Mouse (Mus musculus) c-Kit-positive CD71-negative TER-119-negative erythroid progenitor cells, embryonic 14.5 days (primary cell): ENCODE results near the gene Atp5c1.

Experiments used
- DNase-seq: peaks from one replicate; pipeline ENCODE4 v3.0.0-alpha.2; 2013; ENCODE audit warnings: low read depth

Gene Atp5c1

DNA sequence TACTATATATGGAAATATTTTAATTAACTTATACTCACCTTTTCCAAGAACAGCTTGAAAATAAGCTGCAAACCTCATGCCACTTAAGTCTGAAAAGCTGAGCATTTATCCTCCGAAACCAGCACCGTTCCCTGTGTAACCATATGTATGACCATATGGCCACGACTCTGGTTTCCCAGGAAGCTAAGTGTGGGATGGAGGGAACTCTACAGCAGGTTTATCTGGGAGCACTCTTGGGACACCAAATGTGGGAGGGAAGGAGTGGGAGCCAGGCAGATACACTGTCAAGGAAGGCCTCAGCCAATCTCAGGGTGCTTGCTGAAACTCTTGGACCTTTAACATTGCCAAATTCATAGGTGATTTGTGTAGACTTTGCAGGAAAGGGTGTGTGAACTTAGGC is 29.4 kb downstream of the Atp5c1 start:
- no peak for DNase-seq

DNA sequence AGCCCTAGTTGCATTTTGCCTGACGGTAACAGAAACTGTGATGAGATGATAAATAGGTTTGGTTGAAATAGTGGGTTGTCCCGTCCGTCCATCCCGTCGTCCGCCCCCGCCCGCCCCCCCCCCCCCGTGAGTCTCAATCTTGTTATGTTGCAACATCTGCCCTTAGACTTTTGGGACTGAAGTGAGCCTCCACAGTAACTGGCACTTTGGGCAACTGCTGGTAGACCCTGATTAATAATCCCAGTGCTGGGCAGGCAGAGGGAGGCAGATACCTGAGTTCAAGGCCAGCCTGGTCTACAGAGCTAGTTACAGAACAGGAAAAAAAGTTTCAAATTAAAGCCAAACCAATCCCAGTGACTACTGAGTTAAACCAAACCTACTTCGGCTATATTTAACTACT is 30.9 kb downstream of the Atp5c1 start:
- no peak for DNase-seq

- DNase-seq: peak; percentile 89
Observed at GRCm38 (mm10) chr2:10048461-10048860, 31.8 kb downstream of the Atp5c1 start, which contains the start of gene Taf3. Gene Taf3 (minus strand): TSS chr2:10048596.

DNA sequence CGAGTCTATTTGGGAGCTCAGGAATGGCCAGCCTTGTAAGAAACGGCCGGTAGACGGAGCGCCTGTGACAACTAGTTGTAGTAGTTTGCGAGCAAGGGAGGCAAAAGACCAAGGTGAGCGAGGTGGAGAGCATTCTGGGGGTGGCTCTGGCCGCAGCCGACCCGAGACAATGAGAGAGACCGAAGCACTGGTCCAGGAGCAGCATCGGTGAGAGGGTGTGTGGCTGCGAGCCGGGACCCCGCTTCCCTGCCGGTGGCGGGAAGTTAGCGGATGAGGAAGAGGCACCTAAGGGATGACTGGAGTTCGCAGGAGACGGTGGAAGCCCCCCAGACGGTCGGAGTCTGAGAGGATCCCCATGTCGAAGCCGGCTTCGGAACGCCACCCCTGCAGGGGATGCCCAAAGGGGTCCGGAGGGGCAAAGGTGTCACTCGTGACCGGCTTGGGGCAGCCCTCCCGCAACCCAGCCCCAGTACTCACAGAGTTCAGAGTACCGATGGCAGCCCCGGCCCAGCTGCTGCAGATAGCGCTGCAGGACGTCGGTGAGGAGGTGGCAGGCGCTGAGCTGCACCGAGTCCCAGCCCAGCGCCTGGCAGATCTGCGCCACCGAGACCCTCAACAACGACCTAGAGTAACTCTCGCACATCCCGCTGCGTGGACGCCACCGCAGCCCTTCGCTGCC is 32.4 kb downstream of the Atp5c1 start:
- DNase-seq: no peak

- no peak for DNase-seq
Observed at GRCm38 (mm10) chr2:10034976-10035375, 45.3 kb downstream of the Atp5c1 start.

DNA sequence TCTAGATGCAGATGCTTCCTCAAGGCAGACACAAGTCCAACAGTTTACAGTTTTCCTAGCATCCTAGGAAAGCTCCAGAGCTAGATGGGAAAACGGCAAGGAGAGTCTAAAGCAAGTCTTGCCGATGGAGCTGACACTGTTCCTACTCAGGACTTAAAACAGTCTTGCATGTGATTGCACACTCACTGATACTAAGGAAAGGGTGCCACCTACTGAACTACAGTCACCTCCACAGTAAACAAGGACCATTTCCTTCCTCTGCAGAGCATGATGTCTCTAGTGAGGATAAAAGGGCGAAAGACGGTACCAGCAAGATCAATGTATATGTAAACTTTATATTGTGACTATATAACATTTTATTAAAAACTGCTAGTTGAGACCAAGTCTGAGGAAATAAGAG is 46.6 kb downstream of the Atp5c1 start:
- no peak for DNase-seq

DNA sequence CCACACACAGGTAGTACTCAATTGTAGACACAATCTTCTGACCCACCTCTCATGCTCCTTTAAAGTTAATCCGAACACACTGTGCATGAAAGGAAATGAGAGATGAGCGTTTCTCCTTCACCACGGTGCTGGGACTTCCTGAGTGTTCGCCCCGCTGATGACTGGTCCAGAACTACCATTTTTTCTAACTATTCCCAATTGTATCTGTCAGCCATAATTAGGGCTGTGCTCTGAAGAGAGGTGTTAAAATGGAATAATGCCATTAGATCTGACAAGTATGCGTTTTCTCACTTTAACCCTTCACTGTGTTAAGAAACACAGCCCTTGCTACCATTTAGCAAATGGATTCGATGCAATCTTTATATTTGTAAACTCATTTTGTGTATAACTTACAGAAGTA is 50.6 kb downstream of the Atp5c1 start:
- no peak for DNase-seq

DNA sequence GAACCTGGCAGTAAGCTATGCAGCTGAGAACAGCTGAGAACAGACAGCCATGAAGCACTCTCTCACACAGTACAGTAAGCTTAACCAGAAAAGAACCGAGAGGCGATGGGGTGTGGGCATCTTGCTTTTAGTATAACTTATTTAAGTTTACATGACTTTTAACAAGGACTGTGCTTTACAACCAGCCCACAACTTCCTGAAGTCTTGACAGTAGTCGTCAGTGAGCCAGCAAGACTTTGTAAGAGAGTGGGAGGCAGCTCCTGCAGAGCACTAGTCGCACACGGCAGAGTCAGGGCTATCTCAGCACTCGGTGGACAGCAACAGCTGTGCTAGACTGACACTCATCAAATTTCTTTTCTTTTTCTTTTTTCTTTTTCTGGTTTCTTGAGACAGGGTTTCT is 56.0 kb downstream of the Atp5c1 start:
- no peak for DNase-seq

GRCm38 (mm10) chr2:10021296-10021695 is 59.0 kb downstream of the Atp5c1 start:
- no peak for DNase-seq

DNA sequence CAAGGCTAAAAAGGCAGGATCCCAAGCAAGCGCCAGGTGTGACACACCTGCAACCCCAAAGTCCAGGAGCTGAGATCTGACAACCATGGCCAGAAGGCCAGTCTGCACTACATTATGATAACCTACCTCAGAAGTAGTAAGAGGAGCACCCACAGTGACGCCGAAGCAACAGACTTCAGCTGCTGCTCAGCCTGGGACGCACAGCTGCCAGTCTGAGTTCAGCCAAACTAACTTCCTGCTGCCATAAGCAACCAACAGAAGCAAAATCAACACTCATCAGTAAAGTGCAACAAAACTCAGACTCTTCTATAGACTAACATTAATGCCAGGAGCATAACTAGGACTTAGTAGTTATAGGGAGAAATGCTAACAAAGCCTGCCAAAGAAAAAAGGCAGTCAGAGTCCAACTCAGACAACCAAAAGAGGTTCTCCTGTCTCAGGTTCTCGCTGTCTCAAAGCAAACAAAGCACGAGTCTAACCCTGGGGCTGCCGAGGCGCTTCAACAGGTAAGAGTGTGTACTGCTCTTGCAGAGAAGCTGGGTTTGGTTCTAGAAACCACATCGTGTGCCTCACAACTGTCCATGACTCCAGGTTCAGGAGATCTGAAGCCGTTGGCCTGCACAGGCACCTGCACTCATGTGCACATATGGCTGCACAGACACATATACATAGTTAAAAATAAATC is 65.2 kb downstream of the Atp5c1 start:
- no peak for DNase-seq

DNA sequence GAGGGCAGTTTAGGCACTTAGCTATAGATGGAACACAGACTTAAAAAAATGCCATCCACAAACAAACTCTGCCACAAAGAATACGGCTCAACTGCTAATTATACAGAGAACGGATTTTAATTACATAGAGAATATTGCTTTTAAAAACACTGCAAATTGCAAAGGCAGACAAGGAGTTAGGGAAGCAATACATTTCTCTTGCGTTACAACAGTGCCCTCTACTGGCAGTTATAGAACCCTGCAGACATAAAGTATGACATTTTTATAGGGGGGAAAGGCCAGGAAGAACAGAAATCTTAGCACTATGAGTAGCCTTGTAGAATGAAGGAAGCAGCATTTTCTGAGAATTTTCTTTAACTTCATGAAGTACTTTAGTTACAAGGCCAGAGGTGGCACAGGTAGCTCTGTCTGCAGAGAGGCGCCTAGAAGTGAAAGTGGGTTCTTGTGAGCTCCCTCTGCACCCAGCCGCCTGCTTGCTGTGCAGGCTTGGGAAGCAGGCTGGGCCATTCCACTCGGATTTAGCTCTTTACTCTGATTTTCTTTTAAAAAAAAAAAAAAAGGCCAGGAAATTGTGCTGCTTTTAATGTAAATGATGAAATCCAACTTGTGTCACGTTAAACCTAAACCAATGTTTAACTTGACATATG is 69.9 kb downstream of the Atp5c1 start:
- peak; percentile 51 for DNase-seq

- DNase-seq: no peak
Observed at GRCm38 (mm10) chr2:10009671-10010254, 70.5 kb downstream of the Atp5c1 start.

- no peak for DNase-seq
Observed at GRCm38 (mm10) chr2:10008593-10008992, 71.7 kb downstream of the Atp5c1 start.
